Mouse (Mus musculus) bone marrow macrophage, adult 2 months (primary cell): Measurements from ENCODE around the gene Vrk1.

Source experiments
- CTCF ChIP-seq: IDR thresholded peaks from 2 replicates; pipeline ENCODE4 v1.5.1; 2012; ENCODE audit warnings: low read depth, mild to moderate bottlenecking, low read length, moderate library complexity
- POLR2A ChIP-seq: IDR thresholded peaks from 2 replicates; pipeline ENCODE4 v1.6.1; 2012; ENCODE audit warnings: mild to moderate bottlenecking, low read depth, low read length, borderline replicate concordance

- TF ChIP-seq CTCF (no peak), POLR2A (no peak)
These were observed 12.8 kb upstream of the Vrk1 start for GRCm38 (mm10) chr12:105997028-105997786.
